Mouse (Mus musculus) small intestine, adult 2 months (tissue): ENCODE results near the gene Sepsecs. TPM values are rescaled to one million over a fixed set of nuclear protein-coding genes. Genes with fewer than 3 reads are reported as not detected.
"Not testable (repeated sequence)": the region's sequence is repeated elsewhere in the genome, so short reads cannot be mapped to it uniquely, and the experiment has no call there.

Experiments
- H3K27ac ChIP-seq: fragments of 200-500 bp; 2 replicates; pipeline ENCODE4 v1.5.1; 2012; ENCODE audit warnings: low read depth, low read length, control low read depth, inconsistent platforms; ENCODE audit not compliant: insufficient read depth
- H3K27me3 ChIP-seq: fragments of 200-500 bp; 2 replicates; pipeline ENCODE4 v1.6.1; 2012; ENCODE audit warnings: mild to moderate bottlenecking, moderate library complexity, low read length, inconsistent platforms; ENCODE audit not compliant: control insufficient read depth, insufficient read depth
- H3K36me3 ChIP-seq: fragments of 200-500 bp; 2 replicates; pipeline ENCODE4 v1.6.1; 2012; ENCODE audit warnings: mild to moderate bottlenecking, low read length, control low read depth, inconsistent platforms; ENCODE audit not compliant: control insufficient read depth, insufficient read depth
- H3K4me1 ChIP-seq: fragments of 200-500 bp; 2 replicates; pipeline ENCODE4 v1.6.1; 2012; ENCODE audit warnings: low read length, inconsistent platforms, mixed read lengths; ENCODE audit not compliant: control insufficient read depth, insufficient read depth, insufficient read length
- H3K4me3 ChIP-seq: fragments of 200-500 bp; 2 replicates; pipeline ENCODE4 v1.5.1; 2012; ENCODE audit warnings: low read depth, mild to moderate bottlenecking, control low read depth, inconsistent platforms, low read length, moderate library complexity
- CTCF ChIP-seq: fragments of 200-500 bp; IDR thresholded peaks from 2 replicates; pipeline ENCODE4 v1.5.1; 2012; ENCODE audit warnings: low read depth, mild to moderate bottlenecking, control low read depth, inconsistent platforms, low read length, moderate library complexity, mixed read lengths; ENCODE audit not compliant: insufficient replicate concordance, insufficient read length; ENCODE audit errors: extremely low read depth
- POLR2A ChIP-seq: fragments of 200-500 bp; IDR thresholded peaks from 2 replicates; pipeline ENCODE4 v1.6.1; 2012; ENCODE audit warnings: low read depth, mild to moderate bottlenecking, control low read depth, inconsistent platforms, low read length, moderate library complexity
- WGBS: fragments of 180-500 bp; shearing (Covaris S2); methylation state at CpG from one replicate; pipeline ENCODE4 v1.1.7; 2018; 5-methylcytosine and 5-hydroxymethylcytosine counted together
- polyA plus RNA-seq: library from polyadenylated mRNA; depleted of rRNA; stranded (reverse); fragments of >200 nt; gene quantifications from 2 replicates; pipeline ENCODE4 v1.2.3, GENCODE M21; 2012; rRNA removed

Sepsecs gene
- polyA plus RNA-seq: 1.9 and 4.1 TPM in 2 replicates

- Histone ChIP-seq H3K36me3 (peaks cover 11% of the 10 kb centered on the region), H3K27ac (peak within 1 kb of the TSS; percentile 97), H3K4me3 (peak within 1 kb of the TSS; percentile 95), H3K4me1 (peaks cover 4% of the 10 kb centered on the region; the same call in 1 of the 2 replicates), H3K27me3 (no peaks in the 10 kb centered on the region)
- TF ChIP-seq CTCF (no peak), POLR2A (no peak; the same call in 1 of the 2 replicates)
- WGBS: 4% methylated on average over 56 of the region's 56 CpGs
Measured at GRCm38 (mm10) chr5:52669426-52670191, at the start of gene Sepsecs. Gene Sepsecs, minus strand, starts transcription at chr5:52669708.

DNA sequence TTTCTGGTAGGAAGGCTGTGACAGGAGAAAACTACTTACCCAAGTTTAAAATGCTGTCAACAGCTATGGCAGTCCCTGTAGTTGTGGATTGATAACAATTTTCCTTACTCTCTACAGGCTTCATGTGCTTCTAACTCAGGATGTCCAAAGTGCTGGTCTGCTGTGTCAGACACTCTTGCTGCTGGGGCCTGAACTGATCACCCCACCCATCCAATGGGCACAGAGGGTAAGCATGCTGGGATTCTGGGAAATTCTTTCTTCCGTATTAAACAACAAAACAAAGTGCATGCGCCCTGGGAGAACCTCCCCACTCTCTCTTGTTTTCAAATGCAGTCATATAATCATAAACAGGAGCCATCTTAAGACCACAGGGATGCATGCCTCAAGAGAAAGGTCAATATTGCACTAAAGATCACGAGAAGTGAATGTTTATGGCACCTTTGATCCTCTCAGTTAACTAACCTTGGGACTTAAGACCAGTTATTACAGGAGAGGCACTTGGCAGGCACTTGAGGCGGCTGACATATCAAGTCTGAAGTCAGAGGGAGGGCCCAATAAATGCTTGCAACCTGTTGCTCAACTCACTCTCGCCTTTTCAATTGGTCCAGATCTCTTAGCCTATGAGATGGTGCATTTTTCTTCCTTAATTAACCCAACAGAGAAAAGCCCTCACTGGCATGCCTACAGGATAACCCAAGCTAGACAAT, 47.4 kb upstream of the Sepsecs start:
- TF ChIP-seq POLR2A (no peak), CTCF (no peak)
- 27% methylated on average over 5 of the region's 5 CpGs for WGBS
- Histone ChIP-seq H3K4me1 (peaks cover 11% of the 10 kb centered on the region; the same call in 1 of the 2 replicates), H3K4me3 (no peak overlapping the region), H3K27me3 (no peaks in the 10 kb centered on the region), H3K27ac (peak overlapping the region; percentile 50), H3K36me3 (no peaks in the 10 kb centered on the region)

GRCm38 (mm10) chr5:52712704-52713103, 43.2 kb upstream of the Sepsecs start:
- H3K27me3 ChIP-seq: no peaks in the 10 kb centered on the region
- peaks cover 9% of the 10 kb centered on the region; the same call in 1 of the 2 replicates for H3K4me1 ChIP-seq
- H3K4me3 ChIP-seq: no peak overlapping the region
- H3K27ac ChIP-seq: no peak overlapping the region
- TF ChIP-seq POLR2A (no peak), CTCF (no peak)
- no peaks in the 10 kb centered on the region for H3K36me3 ChIP-seq

GRCm38 (mm10) chr5:52704562-52704961, 35.1 kb upstream of the Sepsecs start:
- Histone ChIP-seq H3K4me1 (no peaks in the 10 kb centered on the region), H3K27ac (no peak overlapping the region), H3K36me3 (no peaks in the 10 kb centered on the region), H3K4me3 (no peak overlapping the region), H3K27me3 (no peaks in the 10 kb centered on the region)
- TF ChIP-seq CTCF (no peak), POLR2A (no peak)
- WGBS: 34% methylated on average over 4 of the region's 4 CpGs

- H3K27me3 ChIP-seq, H3K4me1 ChIP-seq, H3K27ac ChIP-seq, H3K36me3 ChIP-seq, H3K4me3 ChIP-seq: not testable (repeated sequence)
- 85% methylated on average over 7 of the region's 7 CpGs for WGBS
Measured at GRCm38 (mm10) chr5:52697882-52698440, 28.5 kb upstream of the Sepsecs start.

DNA sequence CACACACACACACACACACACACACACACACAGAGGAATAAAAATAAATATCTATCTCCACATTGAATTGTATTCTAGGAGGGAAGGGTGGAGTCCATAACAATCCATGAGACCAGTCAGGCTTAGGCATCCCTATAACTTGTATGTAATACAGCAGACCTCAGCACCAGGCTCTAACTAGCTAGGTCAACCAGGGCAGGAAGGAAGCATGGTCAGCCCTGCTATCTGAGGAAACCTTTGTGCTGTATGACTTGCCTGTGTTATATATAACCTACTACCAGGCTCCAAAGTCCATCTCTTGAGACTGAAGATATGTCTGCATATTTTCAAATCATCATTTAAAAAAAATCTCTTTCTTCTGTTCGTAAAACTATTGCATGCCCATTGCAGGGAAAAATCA, 27.8 kb upstream of the Sepsecs start:
- no peaks in the 10 kb centered on the region for H3K36me3 ChIP-seq
- no peaks in the 10 kb centered on the region for H3K27me3 ChIP-seq
- no peak overlapping the region for H3K4me3 ChIP-seq
- H3K27ac ChIP-seq: no peak overlapping the region
- 47% methylated on average over 1 of the region's 1 CpGs for WGBS
- TF ChIP-seq CTCF (no peak), POLR2A (no peak)
- H3K4me1 ChIP-seq: peaks cover 4% of the 10 kb centered on the region; the same call in 1 of the 2 replicates
